Mouse (Mus musculus) CH12.LX (cell line): Measurements from ENCODE around the gene Frat2. TPM values are rescaled to one million over a fixed set of nuclear protein-coding genes. Genes with fewer than 3 reads are reported as not detected.

ENCODE experiments used
- DNase-seq: peaks from one replicate; pipeline ENCODE4 v3.0.0-alpha.2; 2013; ENCODE audit errors: extremely low read depth
- H3K27ac ChIP-seq: 2 replicates; pipeline ENCODE4 v1.5.1; 2012; ENCODE audit warnings: low read depth, mild to moderate bottlenecking, control low read depth, moderate library complexity; ENCODE audit not compliant: insufficient read depth
- H3K27me3 ChIP-seq: replicated peaks from 2 replicates; pipeline ENCODE3; 2012; ENCODE audit warnings: inconsistent platforms
- H3K36me3 ChIP-seq, 2 experiments: replicated peaks in 1 of 2; 2 replicates each; pipeline versions ENCODE3 to v1.6.1; 2012; ENCODE audit warnings: inconsistent platforms in 1 of 2, low read length in 1 of 2, mild to moderate bottlenecking in 1 of 2, mixed read lengths in 1 of 2, moderate library complexity in 1 of 2; ENCODE audit not compliant: control insufficient read depth in 1 of 2, insufficient read depth in 1 of 2
- H3K4me1 ChIP-seq, 2 experiments: 2 replicates each; pipeline ENCODE4 v1.6.1; 2012; ENCODE audit warnings: inconsistent platforms in 1 of 2, moderate library complexity in 1 of 2; ENCODE audit not compliant: insufficient read depth in 2 of 2, control insufficient read depth in 1 of 2
- H3K4me2 ChIP-seq: 2 replicates; pipeline ENCODE4 v1.6.1; 2012; ENCODE audit warnings: low read depth, mild to moderate bottlenecking, control low read depth; ENCODE audit not compliant: poor library complexity, insufficient read depth, severe bottlenecking
- H3K4me3 ChIP-seq, 3 experiments: fragments of 150-350 bp in 1 of 3; sonication (generic) in 1 of 3; replicated peaks in 1 of 3; 2 replicates each; pipeline versions ENCODE3 to v1.5.1; 2011 to 2012; ENCODE audit warnings: low read depth in 2 of 3, low read length in 2 of 3, mild to moderate bottlenecking in 2 of 3, moderate library complexity in 2 of 3, control low read depth in 1 of 3, improper control_type of control experiment in 1 of 3, inconsistent platforms in 1 of 3, mixed read lengths in 1 of 3; ENCODE audit not compliant: poor library complexity in 1 of 3
- H3K79me2 ChIP-seq: replicated peaks from 2 replicates; pipeline ENCODE4 v1.6.1; 2012; ENCODE audit warnings: mild to moderate bottlenecking, moderate library complexity; ENCODE audit not compliant: control insufficient read depth, poor library complexity, insufficient read depth, severe bottlenecking; ENCODE audit errors: extremely low read depth
- H3K9ac ChIP-seq: 2 replicates; pipeline ENCODE4 v1.6.1; 2012; ENCODE audit warnings: low read depth, mild to moderate bottlenecking, control low read depth, moderate library complexity; ENCODE audit not compliant: insufficient read depth
- H3K9me3 ChIP-seq: replicated peaks from 2 replicates; pipeline ENCODE3; 2012; ENCODE audit warnings: low read length, inconsistent platforms, mixed read lengths
- CHD1 ChIP-seq: IDR thresholded peaks from 2 replicates; pipeline ENCODE4 v1.6.1; 2012; ENCODE audit warnings: low read depth, low read length, improper control_type of control experiment, inconsistent platforms
- CHD2 ChIP-seq: IDR thresholded peaks from 2 replicates; pipeline ENCODE4 v1.6.1; 2011; ENCODE audit warnings: low read length, improper control_type of control experiment
- ELF1 ChIP-seq: IDR thresholded peaks from 2 replicates; pipeline ENCODE4 v1.6.1; 2014; ENCODE audit warnings: low read depth, mild to moderate bottlenecking, inconsistent platforms, low read length, improper control_type of control experiment
- EP300 ChIP-seq: IDR thresholded peaks from 2 replicates; pipeline ENCODE4 v1.6.1; 2011; ENCODE audit warnings: low read length, improper control_type of control experiment
- GABPA ChIP-seq: IDR thresholded peaks from 2 replicates; pipeline ENCODE4 v1.6.1; 2012; ENCODE audit warnings: low read depth, low read length, improper control_type of control experiment, inconsistent platforms; ENCODE audit not compliant: insufficient replicate concordance
- HCFC1 ChIP-seq: IDR thresholded peaks from 2 replicates; pipeline ENCODE4 v1.6.1; 2012; ENCODE audit warnings: low read depth, mild to moderate bottlenecking, inconsistent platforms, low read length, improper control_type of control experiment
- IRF4 ChIP-seq: IDR thresholded peaks from 2 replicates; pipeline ENCODE4 v1.6.1; 2014; ENCODE audit warnings: low read depth, mild to moderate bottlenecking, inconsistent platforms, low read length, improper control_type of control experiment
- MAFK ChIP-seq: IDR thresholded peaks from 2 replicates; pipeline ENCODE4 v1.6.1; 2011; ENCODE audit warnings: low read length, improper control_type of control experiment; ENCODE audit not compliant: insufficient replicate concordance
- MAX ChIP-seq: IDR thresholded peaks from 2 replicates; pipeline ENCODE4 v1.6.1; 2011; ENCODE audit warnings: low read length, improper control_type of control experiment
- MXI1 ChIP-seq: IDR thresholded peaks from 2 replicates; pipeline ENCODE4 v1.6.1; 2011; ENCODE audit warnings: mild to moderate bottlenecking, low read depth, low read length, improper control_type of control experiment
- MYC ChIP-seq: IDR thresholded peaks from 2 replicates; pipeline ENCODE4 v1.6.1; 2011; ENCODE audit warnings: low read depth, mild to moderate bottlenecking, improper control_type of control experiment, low read length
- NELFE ChIP-seq: IDR thresholded peaks from 2 replicates; pipeline ENCODE4 v1.6.1; 2011; ENCODE audit warnings: low read depth, low read length, improper control_type of control experiment
- NRF1 ChIP-seq: IDR thresholded peaks from 2 replicates; pipeline ENCODE4 v1.6.1; 2014; ENCODE audit warnings: low read depth, mild to moderate bottlenecking, inconsistent platforms, low read length, improper control_type of control experiment, moderate library complexity
- PAX5 ChIP-seq: IDR thresholded peaks from 2 replicates; pipeline ENCODE4 v1.6.1; 2012; ENCODE audit warnings: low read length, inconsistent platforms, mixed read lengths
- POLR2A ChIP-seq: IDR thresholded peaks from 2 replicates; pipeline ENCODE4 v1.6.1; 2011; ENCODE audit warnings: low read depth, mild to moderate bottlenecking, improper control_type of control experiment, low read length
- POLR2AphosphoS2 ChIP-seq: IDR thresholded peaks from 2 replicates; pipeline ENCODE4 v1.6.1; 2011; ENCODE audit warnings: low read depth, low read length, improper control_type of control experiment
- RAD21 ChIP-seq: IDR thresholded peaks from 2 replicates; pipeline ENCODE4 v1.6.1; 2011; ENCODE audit warnings: low read depth, mild to moderate bottlenecking, low read length, improper control_type of control experiment, moderate library complexity
- RCOR1 ChIP-seq: conservative IDR thresholded peaks from 2 replicates; pipeline ENCODE4 v1.6.1; 2012; ENCODE audit warnings: low read depth, mild to moderate bottlenecking, inconsistent platforms, low read length, improper control_type of control experiment
- SIN3A ChIP-seq: IDR thresholded peaks from 2 replicates; pipeline ENCODE4 v1.6.1; 2012; ENCODE audit warnings: low read length, improper control_type of control experiment, inconsistent platforms
- SMC3 ChIP-seq: IDR thresholded peaks from 2 replicates; pipeline ENCODE4 v1.6.1; 2011; ENCODE audit warnings: low read depth, low read length, improper control_type of control experiment
- TBP ChIP-seq: conservative IDR thresholded peaks from 2 replicates; pipeline ENCODE4 v1.6.1; 2011; ENCODE audit warnings: low read depth, low read length, improper control_type of control experiment
- TCF12 ChIP-seq: IDR thresholded peaks from 2 replicates; pipeline ENCODE4 v1.6.1; 2014; ENCODE audit warnings: low read depth, mild to moderate bottlenecking, inconsistent platforms, low read length, improper control_type of control experiment
- UBTF ChIP-seq: IDR thresholded peaks from 2 replicates; pipeline ENCODE4 v1.6.1; 2012; ENCODE audit warnings: low read depth, mild to moderate bottlenecking, inconsistent platforms, low read length, improper control_type of control experiment, moderate library complexity
- USF1 ChIP-seq: IDR thresholded peaks from 2 replicates; pipeline ENCODE4 v1.6.1; 2014; ENCODE audit warnings: low read depth, mild to moderate bottlenecking, inconsistent platforms, low read length, improper control_type of control experiment
- USF2 ChIP-seq: conservative IDR thresholded peaks from 2 replicates; pipeline ENCODE4 v1.6.1; 2011; ENCODE audit warnings: low read depth, low read length, improper control_type of control experiment
- ZKSCAN1 ChIP-seq: IDR thresholded peaks from 2 replicates; pipeline ENCODE4 v1.6.1; 2012; ENCODE audit warnings: low read depth, inconsistent platforms, low read length, improper control_type of control experiment, borderline replicate concordance
- ZMIZ1 ChIP-seq: IDR thresholded peaks from 2 replicates; pipeline ENCODE4 v1.6.1; 2012; ENCODE audit warnings: low read depth, mild to moderate bottlenecking, inconsistent platforms, low read length, improper control_type of control experiment
- dilution Hi-C: fragments of 300-500 bp; cut with MboI; formaldehyde crosslinking; loops from 2 replicates; pipeline ENCODE4 v1.14.3; 2020; ENCODE audit warnings: low sequenced_read_pairs; ENCODE audit not compliant: extremely low pct_unique_long_range_greater_than_20kb, extremely low pct_ligation_motif_present
- in situ Hi-C: fragments of 300-500 bp; cut with MboI; formaldehyde crosslinking; loops from 3 replicates; pipeline ENCODE4 v1.14.3; 2019; ENCODE audit warnings: low sequenced_read_pairs, low pct_ligation_motif_present, low pct_unique_long_range_greater_than_20kb, mixed read lengths
- polyA plus RNA-seq: library from polyadenylated mRNA; unstranded; fragments of >175 nt; gene quantifications from 2 replicates; pipeline ENCODE4 v1.2.1, GENCODE M21; 2012; ENCODE audit warnings: low read depth; ENCODE audit not compliant: insufficient read length
- total RNA-seq, 2 experiments: library from RNA; depleted of rRNA; stranded (reverse); fragments of 300-350 nt in 1 of 2; fragments of >200 nt in 1 of 2; gene quantifications; 2 replicates each; pipeline ENCODE4 v1.2.3; 2012 to 2014

The Frat2 gene
- total and polyA plus RNA-seq, 3 experiments: 0.55 to 1.3 (median 1.0) TPM

DNA sequence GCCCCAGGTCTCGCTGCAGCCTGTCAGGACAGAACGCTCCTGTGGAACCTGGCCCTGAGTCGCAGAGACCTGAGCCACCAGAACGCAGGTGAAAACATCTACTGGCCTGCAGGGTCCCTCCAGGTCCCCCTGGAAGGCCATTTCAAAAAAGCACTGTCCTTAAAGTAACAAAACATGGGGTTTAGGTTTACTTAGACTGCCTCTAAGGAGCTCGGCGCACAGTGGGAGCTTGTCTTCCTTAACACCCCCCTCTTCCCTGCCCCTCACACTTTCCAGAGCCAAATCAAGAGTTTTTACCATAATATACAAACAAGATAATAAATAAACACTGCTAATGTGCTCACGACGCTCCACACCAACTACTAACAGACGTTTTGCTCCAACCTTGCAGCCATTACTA lies 36.0 kb upstream of the Frat2 start:
- dilution Hi-C loops: no loop called here
- no peak for DNase-seq
- Histone ChIP-seq H3K4me1 (no peaks in the 10 kb centered on the region), H3K27ac (no peak overlapping the region), H3K4me2 (no peak overlapping the region), H3K9me3 (no peaks in the 10 kb centered on the region), H3K36me3 (peaks cover 79 to 97% of the 10 kb centered on the region in 2 experiments), H3K79me2 (no peaks in the 10 kb centered on the region), H3K27me3 (no peaks in the 10 kb centered on the region), H3K4me3 (no peak overlapping the region), H3K9ac (no peak overlapping the region)
- TF ChIP-seq USF1: no peak
- no peak for TF ChIP-seq TBP
- TF ChIP-seq SMC3: no peak
- no peak for TF ChIP-seq CHD1
- no peak for TF ChIP-seq SIN3A
- TF ChIP-seq NRF1: no peak
- TF ChIP-seq GABPA: no peak
- TF ChIP-seq NELFE: no peak
- no peak for TF ChIP-seq IRF4
- TF ChIP-seq MXI1: no peak
- no peak for TF ChIP-seq ZKSCAN1
- TF ChIP-seq MYC: no peak
- no peak for TF ChIP-seq EP300
- no peak for TF ChIP-seq POLR2A
- no peak for TF ChIP-seq CHD2
- TF ChIP-seq TCF12: no peak
- TF ChIP-seq RCOR1: no peak
- TF ChIP-seq USF2: no peak
- no peak for TF ChIP-seq UBTF
- in situ Hi-C loops: no loop called here

DNA sequence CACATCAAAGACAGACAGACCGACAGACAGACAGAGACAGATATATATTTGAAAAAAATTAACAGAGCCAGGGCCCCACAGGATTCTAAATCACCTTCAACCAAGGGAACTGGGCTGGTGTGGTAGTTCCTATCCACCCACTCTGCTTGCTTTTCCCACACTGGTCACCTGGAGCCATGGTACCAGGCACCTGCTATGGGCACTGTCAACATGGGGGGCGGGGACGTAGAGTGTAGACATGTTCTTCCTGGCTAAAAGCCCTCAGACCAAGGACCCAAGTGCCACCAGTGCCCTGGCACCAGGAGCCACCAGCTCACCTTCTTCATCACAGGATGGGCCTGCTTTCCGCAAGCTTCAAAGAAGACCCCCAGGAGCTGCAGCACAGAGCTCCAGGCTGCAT lies 33.9 kb upstream of the Frat2 start:
- DNase-seq: no peak
- H3K4me2 ChIP-seq: no peak overlapping the region
- TF ChIP-seq MAX (no peak), USF2 (no peak), CHD1 (no peak), NRF1 (no peak), ELF1 (no peak), PAX5 (no peak), POLR2AphosphoS2 (no peak), IRF4 (no peak), TBP (no peak), SIN3A (no peak), ZKSCAN1 (no peak), HCFC1 (no peak), RAD21 (no peak), MXI1 (no peak), ZMIZ1 (no peak), MAFK (no peak), NELFE (no peak)
- no peaks in the 10 kb centered on the region for H3K9me3 ChIP-seq
- peaks cover 70 to 94% of the 10 kb centered on the region in 2 experiments for H3K36me3 ChIP-seq
- H3K79me2 ChIP-seq: no peaks in the 10 kb centered on the region
- H3K4me1 ChIP-seq: no peaks in the 10 kb centered on the region
- dilution Hi-C loops (no loop called here), in situ Hi-C loops (no loop called here)
- H3K4me3 ChIP-seq: no peak overlapping the region
- H3K27me3 ChIP-seq: no peaks in the 10 kb centered on the region
- H3K9ac ChIP-seq: no peak overlapping the region
- H3K27ac ChIP-seq: no peak overlapping the region
